Mouse (Mus musculus) left cerebral cortex, postnatal 4 days (tissue): Measurements from ENCODE around the gene Ets1. TPM values are rescaled to one million over a fixed set of nuclear protein-coding genes. Genes with fewer than 3 reads are reported as not detected.

Experiments
- DNase-seq: peaks from one replicate; pipeline ENCODE4 v3.0.0-alpha.2; 2022
- intact Hi-C: fragments of 180-260 bp; cut with DNase I; formaldehyde crosslinking; loops from one replicate; pipeline ENCODE4 v1.15.1; 2025
- total RNA-seq, 2 experiments: library from RNA; stranded (reverse); gene quantifications; 2 replicates each; pipeline ENCODE4 v1.2.3; 2021

Gene Ets1
- total RNA-seq, 2 experiments from 2014 or later = 26.5 to 27.2 TPM

- intact Hi-C loops = no loop called here
Observed at GRCm38 (mm10) chr9:32709764-32710734, 74.0 kb downstream of the Ets1 start.

GRCm38 (mm10) chr9:32710987-32711652, 75.1 kb downstream of the Ets1 start:
- intact Hi-C loops = no loop called here
- DNase-seq = no peak

More at GRCm38 (mm10) chr9:32709764-32710734, 74.0 kb downstream of the Ets1 start:
- no peak for DNase-seq

- intact Hi-C loops = no loop called here
- no peak for DNase-seq
Observed at GRCm38 (mm10) chr9:32711768-32712167, 75.7 kb downstream of the Ets1 start.

- intact Hi-C loops = no loop called here
- DNase-seq = no peak
Observed at GRCm38 (mm10) chr9:32712383-32712910, 76.4 kb downstream of the Ets1 start.

- DNase-seq = no peak
- intact Hi-C loops = no loop called here
Observed at GRCm38 (mm10) chr9:32713106-32713505, 77.1 kb downstream of the Ets1 start.

GRCm38 (mm10) chr9:32713790-32714189, 77.8 kb downstream of the Ets1 start:
- no peak for DNase-seq
- intact Hi-C loops = no loop called here

- no peak for DNase-seq
- intact Hi-C loops = no loop called here
Observed at GRCm38 (mm10) chr9:32714487-32714886, 78.5 kb downstream of the Ets1 start.

GRCm38 (mm10) chr9:32715806-32716466, 79.9 kb downstream of the Ets1 start:
- intact Hi-C loops = no loop called here
- DNase-seq = no peak

- intact Hi-C loops = no loop called here
- DNase-seq = no peak
Observed at GRCm38 (mm10) chr9:32717268-32717920, 81.4 kb downstream of the Ets1 start.

GRCm38 (mm10) chr9:32717931-32718820, 82.2 kb downstream of the Ets1 start:
- intact Hi-C loops = no loop called here
- no peak for DNase-seq

GRCm38 (mm10) chr9:32718868-32719267, 82.8 kb downstream of the Ets1 start:
- no peak for DNase-seq
- intact Hi-C loops = no loop called here

GRCm38 (mm10) chr9:32719941-32720263, 83.9 kb downstream of the Ets1 start:
- intact Hi-C loops = no loop called here
- no peak for DNase-seq

- intact Hi-C loops = no loop called here
- no peak for DNase-seq
Observed at GRCm38 (mm10) chr9:32720264-32721031, 84.4 kb downstream of the Ets1 start.

- DNase-seq = no peak
- intact Hi-C loops = no loop called here
Observed at GRCm38 (mm10) chr9:32721081-32721480, 85.1 kb downstream of the Ets1 start.

GRCm38 (mm10) chr9:32722205-32722604, 86.2 kb downstream of the Ets1 start:
- intact Hi-C loops = no loop called here
- DNase-seq = no peak

GRCm38 (mm10) chr9:32722969-32723368, 86.9 kb downstream of the Ets1 start:
- intact Hi-C loops = no loop called here
- DNase-seq = no peak

- intact Hi-C loops = no loop called here
- no peak for DNase-seq
Observed at GRCm38 (mm10) chr9:32724131-32724825, 88.3 kb downstream of the Ets1 start.

- intact Hi-C loops = no loop called here
Observed at GRCm38 (mm10) chr9:32725902-32726301, 89.9 kb downstream of the Ets1 start.

More at GRCm38 (mm10) chr9:32725902-32726301, 89.9 kb downstream of the Ets1 start:
- DNase-seq = no peak
